Mouse (Mus musculus): ENCODE results near the gene Mgat4b. TPM values are rescaled to one million over a fixed set of nuclear protein-coding genes. Genes with fewer than 3 reads are reported as not detected.

The Mgat4b gene
- polyA plus RNA-seq, 1 experiment from 2014 or later, result 7.3 TPM

DNA sequence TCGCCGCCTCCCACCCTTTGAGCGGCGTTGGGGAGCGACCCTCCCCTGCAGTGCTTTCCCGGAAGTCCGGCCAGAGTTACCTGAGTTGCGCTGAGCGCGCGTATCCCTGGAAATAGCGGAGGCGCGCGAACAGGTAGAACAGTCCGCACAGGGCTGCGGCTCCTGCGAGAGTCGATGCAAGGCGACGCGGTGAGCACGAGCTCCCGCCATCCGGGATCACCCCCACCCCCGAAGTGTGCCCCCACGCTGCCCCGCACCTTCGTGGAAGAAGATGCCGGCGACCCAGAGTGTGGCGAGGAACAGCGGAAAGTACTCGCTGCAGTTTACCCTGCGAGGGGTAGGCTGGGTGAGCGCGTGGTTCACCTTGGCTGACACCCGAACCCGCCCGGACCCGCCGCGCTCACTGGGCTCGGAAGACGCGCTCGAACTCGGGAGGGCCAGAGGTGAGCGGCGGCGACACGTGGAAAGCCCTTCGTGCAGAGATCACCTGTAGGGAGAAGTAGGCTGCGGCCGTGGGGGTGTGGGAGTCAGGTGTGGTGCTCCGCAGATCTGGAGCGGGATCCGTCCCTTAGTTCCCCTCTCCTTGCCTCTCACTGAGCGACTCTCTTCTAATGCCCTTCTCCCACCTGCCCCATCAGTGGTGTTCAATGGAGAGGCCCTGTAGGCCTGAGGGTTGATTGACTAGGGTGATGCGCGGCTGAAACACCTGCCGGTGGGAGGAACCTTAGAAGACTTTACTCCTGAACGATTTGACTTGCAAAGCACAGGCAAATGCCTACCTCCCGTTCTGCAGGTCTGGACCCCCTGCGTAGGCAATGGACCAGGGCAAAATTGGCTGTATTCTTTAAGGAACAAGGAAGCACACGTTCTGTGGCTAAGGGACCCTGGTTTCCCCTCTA, 26.5 kb downstream of the Mgat4b start:
- ATAC-seq (ENCODE audit: low read depth), result peak; percentile 26

DNA sequence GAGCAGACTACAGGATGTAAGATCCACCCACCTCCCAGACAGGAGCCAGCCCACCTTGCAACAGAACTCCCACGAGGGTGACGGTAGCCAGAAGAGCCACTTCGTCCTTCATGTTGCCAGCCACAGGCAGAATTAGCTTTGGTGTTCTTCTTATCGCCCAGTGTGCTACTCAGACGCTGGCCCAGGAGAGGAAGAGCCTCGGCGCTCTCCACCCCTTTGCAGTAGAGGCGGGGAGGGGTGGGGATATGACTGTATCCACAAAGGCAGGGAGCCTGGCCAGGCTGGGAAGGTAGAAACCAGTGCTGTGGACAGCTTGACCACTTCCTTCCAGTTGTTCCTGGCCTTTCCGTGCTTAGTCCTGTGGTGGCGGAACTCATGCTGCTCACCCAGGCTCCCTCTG, 27.6 kb downstream of the Mgat4b start, which contains the start of gene Ltc4s:
TSS of gene Ltc4s (minus strand) at position 293 of the 400 bp plus-strand sequence.
- peak within 1 kb of the TSS; percentile 97 for H3K4me2 ChIP-seq (ENCODE audit: low read depth, low read length)
- H3K9ac ChIP-seq (ENCODE audit: low read length), result peak within 1 kb of the TSS; percentile 65; the same call in 1 of the 2 replicates
- WGBS, result 34% methylated on average over 10 of the region's 10 CpGs
- no peak for ATAC-seq (ENCODE audit: low read depth)
- H3K27me3 ChIP-seq (ENCODE audit: control insufficient read depth, insufficient read depth, low read depth, low read length), result peaks cover 4% of the 10 kb centered on the region; the same call in 1 of the 2 replicates
- no peaks in the 10 kb centered on the region for H3K9me3 ChIP-seq (ENCODE audit: control insufficient read depth, low read length)
- H3K4me3 ChIP-seq (ENCODE audit: low read length), result peak within 1 kb of the TSS; percentile 68
- H3K36me3 ChIP-seq (ENCODE audit: control insufficient read depth, insufficient read depth, low read length), result peaks cover 10% of the 10 kb centered on the region
- no peak within 1 kb of the TSS for H3K27ac ChIP-seq (ENCODE audit: low read length)
- H3K4me1 ChIP-seq (replicated peaks; ENCODE audit: control insufficient read depth, insufficient read depth, low read length), result peaks cover 10% of the 10 kb centered on the region

More for the DNA sequence above, 26.5 kb downstream of the Mgat4b start:
- Histone ChIP-seq H3K9ac (ENCODE audit: low read length) (peak overlapping the region; percentile 65), H3K36me3 (ENCODE audit: control insufficient read depth, insufficient read depth, low read length) (peaks cover 18% of the 10 kb centered on the region), H3K9me3 (ENCODE audit: control insufficient read depth, low read length) (no peaks in the 10 kb centered on the region), H3K27me3 (ENCODE audit: control insufficient read depth, insufficient read depth, low read depth, low read length) (peaks cover 4% of the 10 kb centered on the region; the same call in 1 of the 2 replicates), H3K4me1 (replicated peaks; ENCODE audit: control insufficient read depth, insufficient read depth, low read length) (peaks cover 10% of the 10 kb centered on the region), H3K4me3 (ENCODE audit: low read length) (peak overlapping the region; percentile 68), H3K27ac (ENCODE audit: low read length) (no peak overlapping the region), H3K4me2 (ENCODE audit: low read depth, low read length) (peak overlapping the region; percentile 97)
- WGBS, result 3% methylated on average over 63 of the region's 66 CpGs

DNA sequence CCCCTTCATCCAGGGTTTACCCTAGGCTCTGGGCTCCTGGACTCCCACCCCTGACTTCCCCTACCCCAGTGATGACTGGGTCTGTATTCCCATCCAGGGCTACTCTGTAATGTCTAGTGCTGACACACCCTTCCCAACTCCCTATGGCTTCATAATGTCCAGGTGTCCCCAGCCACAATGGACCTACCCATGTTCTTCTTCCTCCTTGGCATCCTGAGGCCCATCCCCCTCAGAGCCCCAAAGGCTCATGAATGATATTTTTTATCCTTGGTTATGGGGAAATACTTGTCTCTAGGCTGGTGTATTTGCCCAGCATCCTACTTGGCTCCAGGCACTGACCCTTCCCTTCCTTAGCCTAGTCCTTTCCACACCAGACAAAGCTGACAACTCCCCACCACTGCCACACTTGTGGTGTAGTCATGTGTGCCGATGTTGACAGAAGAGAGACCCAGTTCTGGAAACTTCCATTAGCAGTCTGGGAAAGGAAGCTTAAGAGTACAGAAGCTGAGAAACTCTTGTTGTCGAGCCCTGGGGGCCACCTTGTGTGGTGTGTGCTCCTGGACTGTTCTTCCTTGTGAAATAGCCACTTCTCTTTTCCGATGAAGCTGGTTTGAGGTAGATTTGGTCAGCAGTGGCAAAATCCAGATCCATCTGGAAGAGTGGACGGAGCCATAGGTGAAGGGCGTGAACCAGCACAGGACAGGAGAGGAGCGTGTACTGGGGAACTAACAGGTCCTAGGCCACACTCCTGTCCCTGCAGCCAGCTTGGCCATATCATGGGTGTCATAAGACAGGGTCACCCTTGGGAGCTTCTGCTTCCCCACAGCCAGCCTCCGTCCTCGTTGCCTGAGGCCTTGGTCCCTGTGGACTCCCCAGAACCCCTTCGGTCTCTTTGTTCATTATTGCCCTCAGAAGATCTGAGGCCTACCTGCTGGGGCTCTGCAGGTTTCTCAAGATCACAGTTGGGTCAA, 28.4 kb downstream of the Mgat4b start:
- Histone ChIP-seq H3K9me3 (ENCODE audit: control insufficient read depth, low read length) (no peaks in the 10 kb centered on the region), H3K4me2 (ENCODE audit: low read depth, low read length) (no peak overlapping the region), H3K9ac (ENCODE audit: low read length) (no peak overlapping the region), H3K4me3 (ENCODE audit: low read length) (no peak overlapping the region), H3K27ac (ENCODE audit: low read length) (no peak overlapping the region), H3K27me3 (ENCODE audit: control insufficient read depth, insufficient read depth, low read depth, low read length) (peaks cover 4% of the 10 kb centered on the region; the same call in 1 of the 2 replicates), H3K4me1 (replicated peaks; ENCODE audit: control insufficient read depth, insufficient read depth, low read length) (peaks cover 10% of the 10 kb centered on the region), H3K36me3 (ENCODE audit: control insufficient read depth, insufficient read depth, low read length) (peaks cover 5% of the 10 kb centered on the region; the same call in 1 of the 2 replicates)
- 84% methylated on average over 9 of the region's 9 CpGs for WGBS
- ATAC-seq (ENCODE audit: low read depth), result no peak

DNA sequence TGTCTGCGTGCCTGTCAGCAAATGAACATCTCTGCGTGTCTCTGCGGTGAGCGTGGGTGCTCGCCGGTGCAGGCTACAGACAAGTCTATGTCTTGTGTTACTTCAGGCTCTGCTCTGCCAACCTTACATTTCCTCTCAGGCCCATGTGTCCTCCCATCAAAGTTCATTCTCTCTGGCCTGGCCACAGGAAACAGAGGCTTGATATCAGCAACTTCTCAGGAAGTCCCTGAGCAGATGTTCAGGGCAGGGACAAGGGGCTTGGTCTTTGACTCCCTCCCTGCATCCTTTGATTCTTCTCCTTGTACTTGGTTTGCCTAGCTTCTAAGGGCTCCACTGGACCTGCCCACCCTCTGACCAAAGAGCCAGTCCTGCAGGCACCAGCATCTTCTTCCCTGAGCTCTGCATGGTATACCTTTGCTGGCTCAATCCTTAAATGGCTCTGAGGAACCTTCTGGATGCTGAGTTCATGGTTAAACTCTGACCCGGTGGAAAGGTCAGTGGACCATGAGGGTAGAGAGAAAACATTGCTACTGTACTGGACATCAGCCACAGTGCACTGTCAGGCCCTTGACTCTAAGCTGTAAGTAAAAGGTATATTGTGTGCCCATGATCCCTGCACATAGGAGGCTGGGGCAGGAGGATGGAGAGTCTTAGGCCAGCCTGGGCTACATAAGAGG, 29.7 kb downstream of the Mgat4b start:
- Histone ChIP-seq H3K4me1 (replicated peaks; ENCODE audit: control insufficient read depth, insufficient read depth, low read length) (peaks cover 10% of the 10 kb centered on the region), H3K27ac (ENCODE audit: low read length) (0 out of 2 replicates have a peak overlapping the region, but pooled peaks have one; percentile 13), H3K27me3 (ENCODE audit: control insufficient read depth, insufficient read depth, low read depth, low read length) (peaks cover 4% of the 10 kb centered on the region; the same call in 1 of the 2 replicates), H3K9ac (ENCODE audit: low read length) (no peak overlapping the region), H3K36me3 (ENCODE audit: control insufficient read depth, insufficient read depth, low read length) (no peaks in the 10 kb centered on the region), H3K4me3 (ENCODE audit: low read length) (no peak overlapping the region), H3K9me3 (ENCODE audit: control insufficient read depth, low read length) (no peaks in the 10 kb centered on the region), H3K4me2 (ENCODE audit: low read depth, low read length) (no peak overlapping the region)
- WGBS, result 67% methylated on average over 7 of the region's 7 CpGs
- no peak for ATAC-seq (ENCODE audit: low read depth)

DNA sequence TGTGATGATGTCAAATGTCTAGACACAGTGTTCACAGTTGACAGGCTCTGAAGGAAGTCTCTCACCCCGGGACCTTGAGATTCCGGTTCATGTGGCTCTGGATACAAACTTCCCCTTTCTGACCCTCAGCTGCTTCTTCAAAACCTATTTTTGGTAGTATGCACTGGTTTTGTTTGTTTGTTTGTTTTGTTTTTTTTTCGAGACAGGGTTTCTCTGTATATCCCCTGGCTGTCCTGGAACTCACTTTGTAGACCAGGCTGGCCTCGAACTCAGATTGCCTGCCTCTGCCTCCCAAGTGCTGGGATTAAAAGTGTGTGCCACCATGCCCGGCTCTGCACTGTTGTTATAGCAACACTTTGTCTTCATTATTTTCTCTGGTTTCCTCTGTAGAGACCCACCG, 33.2 kb downstream of the Mgat4b start:
- no peaks in the 10 kb centered on the region for H3K27me3 ChIP-seq (ENCODE audit: control insufficient read depth, insufficient read depth, low read depth, low read length)
- ATAC-seq (ENCODE audit: low read depth), result no peak
- WGBS, result 64% methylated on average over 6 of the region's 6 CpGs
- H3K27ac ChIP-seq (ENCODE audit: low read length), result no peak overlapping the region
- H3K4me1 ChIP-seq (replicated peaks; ENCODE audit: control insufficient read depth, insufficient read depth, low read length), result no peaks in the 10 kb centered on the region
- no peak overlapping the region for H3K9ac ChIP-seq (ENCODE audit: low read length)
- H3K4me3 ChIP-seq (ENCODE audit: low read length), result no peak overlapping the region
- no peak overlapping the region for H3K4me2 ChIP-seq (ENCODE audit: low read depth, low read length)
- H3K36me3 ChIP-seq (ENCODE audit: control insufficient read depth, insufficient read depth, low read length), result no peaks in the 10 kb centered on the region
- H3K9me3 ChIP-seq (ENCODE audit: control insufficient read depth, low read length), result no peaks in the 10 kb centered on the region

DNA sequence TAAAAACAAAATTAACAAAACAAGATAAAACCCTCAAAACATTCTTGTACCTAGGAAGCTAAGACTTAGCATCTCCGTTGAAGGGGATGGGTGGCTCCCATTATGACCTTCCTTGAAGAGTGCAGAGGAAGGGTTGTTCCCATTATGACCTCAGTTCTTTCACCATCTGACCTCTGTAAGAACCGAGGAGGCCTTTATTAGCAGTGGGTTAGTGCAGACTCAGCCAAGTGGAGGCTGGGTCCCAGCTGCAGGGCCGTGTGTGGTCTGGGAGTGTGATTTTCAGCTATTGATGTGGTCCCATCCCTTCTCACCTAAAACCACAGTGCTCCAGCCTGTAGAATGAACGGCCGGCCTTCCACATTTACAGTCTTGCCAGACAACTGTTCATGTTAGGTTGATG, 34.6 kb downstream of the Mgat4b start:
- Histone ChIP-seq H3K27me3 (ENCODE audit: control insufficient read depth, insufficient read depth, low read depth, low read length) (no peaks in the 10 kb centered on the region), H3K4me3 (ENCODE audit: low read length) (no peak overlapping the region), H3K9ac (ENCODE audit: low read length) (no peak overlapping the region), H3K4me1 (replicated peaks; ENCODE audit: control insufficient read depth, insufficient read depth, low read length) (no peaks in the 10 kb centered on the region), H3K9me3 (ENCODE audit: control insufficient read depth, low read length) (no peaks in the 10 kb centered on the region), H3K36me3 (ENCODE audit: control insufficient read depth, insufficient read depth, low read length) (no peaks in the 10 kb centered on the region), H3K27ac (ENCODE audit: low read length) (no peak overlapping the region), H3K4me2 (ENCODE audit: low read depth, low read length) (no peak overlapping the region)
- WGBS, result 69% methylated on average over 5 of the region's 5 CpGs
- ATAC-seq (ENCODE audit: low read depth), result no peak

DNA sequence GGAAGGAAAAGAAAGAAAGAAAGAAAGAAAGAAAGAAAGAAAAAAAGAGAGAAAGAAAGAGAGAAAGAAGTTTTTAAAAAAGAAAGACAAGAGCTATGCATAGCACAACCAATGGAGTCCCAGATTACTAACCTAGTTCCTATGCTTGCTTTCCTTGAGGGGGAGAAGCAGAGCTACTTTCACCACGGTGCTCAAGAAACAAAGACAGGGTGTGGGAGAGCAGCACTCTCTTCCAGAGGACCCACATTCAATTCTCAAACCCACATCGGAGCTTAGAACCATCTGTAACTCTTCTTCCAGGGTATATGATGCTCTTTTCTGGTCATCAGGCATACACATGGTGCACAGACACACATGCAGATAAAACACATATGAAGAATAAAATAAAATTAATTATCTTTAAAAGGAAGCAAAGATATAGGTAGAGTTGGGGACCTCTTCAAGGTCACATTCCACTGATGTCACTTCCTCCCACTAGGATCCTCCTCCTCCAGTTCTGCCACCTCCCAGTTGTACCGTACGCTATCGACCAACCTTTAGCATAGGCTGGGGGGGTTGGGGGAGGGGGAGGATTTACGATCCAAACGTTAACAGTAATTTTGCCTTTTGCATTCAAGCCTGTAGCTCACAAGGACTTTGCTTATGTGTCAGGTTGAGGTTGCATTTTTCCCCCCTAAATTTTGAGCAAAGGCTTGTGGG, 37.9 kb downstream of the Mgat4b start:
- Histone ChIP-seq H3K4me1 (replicated peaks; ENCODE audit: control insufficient read depth, insufficient read depth, low read length) (peaks cover 6% of the 10 kb centered on the region), H3K9ac (ENCODE audit: low read length) (no peak overlapping the region), H3K9me3 (ENCODE audit: control insufficient read depth, low read length) (no peaks in the 10 kb centered on the region), H3K27ac (ENCODE audit: low read length) (no peak overlapping the region), H3K4me2 (ENCODE audit: low read depth, low read length) (no peak overlapping the region), H3K27me3 (ENCODE audit: control insufficient read depth, insufficient read depth, low read depth, low read length) (no peaks in the 10 kb centered on the region), H3K36me3 (ENCODE audit: control insufficient read depth, insufficient read depth, low read length) (no peaks in the 10 kb centered on the region), H3K4me3 (ENCODE audit: low read length) (no peak overlapping the region)
- WGBS, result 72% methylated on average over 7 of the region's 7 CpGs
- no peak for ATAC-seq (ENCODE audit: low read depth)

DNA sequence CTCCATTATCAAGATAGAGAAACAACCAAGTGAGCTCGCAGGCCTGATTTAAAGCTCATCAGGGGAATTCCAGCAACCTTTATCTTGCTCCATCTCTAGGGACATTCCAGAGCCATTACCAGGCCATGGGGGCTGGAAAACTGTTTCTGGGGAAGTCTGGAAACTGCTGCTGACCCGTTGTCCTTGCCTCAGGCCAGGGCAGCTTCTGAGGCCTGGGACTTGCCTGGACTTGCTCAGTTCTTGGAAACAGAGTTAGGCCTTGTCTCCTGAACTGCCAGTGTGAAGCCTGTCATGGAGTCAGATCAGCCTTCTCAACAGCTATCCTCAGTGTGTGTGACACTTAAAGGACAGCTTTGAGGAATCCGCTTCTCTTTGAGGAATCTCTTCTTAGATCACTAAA, 41.5 kb downstream of the Mgat4b start:
- peak; percentile 29; the same call in 1 of the 2 replicates for ATAC-seq (ENCODE audit: low read depth)
- peaks cover 7% of the 10 kb centered on the region; the same call in 1 of the 2 replicates for H3K36me3 ChIP-seq (ENCODE audit: control insufficient read depth, insufficient read depth, low read length)
- no peaks in the 10 kb centered on the region for H3K27me3 ChIP-seq (ENCODE audit: control insufficient read depth, insufficient read depth, low read depth, low read length)
- no peaks in the 10 kb centered on the region for H3K9me3 ChIP-seq (ENCODE audit: control insufficient read depth, low read length)
- no peak overlapping the region for H3K27ac ChIP-seq (ENCODE audit: low read length)
- 43% methylated on average over 3 of the region's 3 CpGs for WGBS
- H3K4me1 ChIP-seq (replicated peaks; ENCODE audit: control insufficient read depth, insufficient read depth, low read length), result peaks cover 6% of the 10 kb centered on the region
- no peak overlapping the region for H3K4me2 ChIP-seq (ENCODE audit: low read depth, low read length)
- H3K4me3 ChIP-seq (ENCODE audit: low read length), result no peak overlapping the region
- H3K9ac ChIP-seq (ENCODE audit: low read length), result no peak overlapping the region

Data from lung, embryonic 16.5 days (tissue).